7 mouse cellular contexts compared by ENCODE assay signal in genomic region chr19:45048644-45049365, GRCm38 (mm10). TPM values are rescaled to one million over a fixed set of nuclear protein-coding genes. Genes with fewer than 3 reads are reported as not detected.
DNase-seq lines count a peak whose midpoint lies in the region; ATAC-seq and TF ChIP-seq lines count a peak whose summit lies in the region.

No protein-coding gene starts in this region.

- no peak for TF ChIP-seq CTCF in lung, embryonic 14.5 days (IDR thresholded peaks at IDR 0.05; ENCODE audit: low read depth)
- no peak for TF ChIP-seq CTCF in embryonic fibroblast, embryonic 13.5 days (IDR thresholded peaks at IDR 0.05; ENCODE audit: borderline replicate concordance, insufficient read depth, low read length)

- TF ChIP-seq POLR2A in embryonic fibroblast, embryonic 13.5 days (IDR thresholded peaks at IDR 0.05; ENCODE audit: low read depth, low read length), result peak; percentile 23; the same call in 1 of the 2 replicates

- peak overlapping the region; percentile 92 for H3K27ac ChIP-seq in lung, embryonic 14.5 days (ENCODE audit: low read depth)
- H3K27ac ChIP-seq in embryonic fibroblast, embryonic 13.5 days (ENCODE audit: insufficient read depth, low read length), result peak overlapping the region; percentile 98
- H3K27ac ChIP-seq in intestine, embryonic 15.5 days, result peak overlapping the region; percentile 84
- peak overlapping the region; percentile 96 for H3K27ac ChIP-seq in neural tube, embryonic 15.5 days (replicated peaks)

- no peaks in the 10 kb centered on the region for H3K9me3 ChIP-seq in lung, embryonic 14.5 days (ENCODE audit: low read depth, low read length)
- H3K9me3 ChIP-seq in intestine, embryonic 15.5 days, result no peaks in the 10 kb centered on the region
- H3K9me3 ChIP-seq in neural tube, embryonic 15.5 days (replicated peaks), result no peaks in the 10 kb centered on the region

- H3K4me1 ChIP-seq in lung, embryonic 14.5 days (ENCODE audit: insufficient read depth), result 0 out of 2 replicates have a peak, but pooled peaks cover 7% of the 10 kb centered on the region
- H3K4me1 ChIP-seq in embryonic fibroblast, embryonic 13.5 days (ENCODE audit: control insufficient read depth, insufficient read depth, low read length), result peaks cover 9% of the 10 kb centered on the region; the same call in 1 of the 2 replicates
- H3K4me1 ChIP-seq in intestine, embryonic 15.5 days (replicated peaks), result peaks cover 26% of the 10 kb centered on the region
- H3K4me1 ChIP-seq in neural tube, embryonic 15.5 days, result peaks cover 52% of the 10 kb centered on the region

- H3K4me2 ChIP-seq in lung, embryonic 14.5 days, result peak overlapping the region; percentile 91
- H3K4me2 ChIP-seq in intestine, embryonic 15.5 days (replicated peaks), result peak overlapping the region; percentile 77
- peak overlapping the region; percentile 90 for H3K4me2 ChIP-seq in neural tube, embryonic 15.5 days

- WGBS in lung, embryonic 14.5 days, result 77% methylated on average over 12 of the region's 12 CpGs
- 71% methylated on average over 12 of the region's 12 CpGs for WGBS in intestine, embryonic 15.5 days
- 76% methylated on average over 12 of the region's 12 CpGs for whole genome bisulfite sequencing in neural tube, embryonic 15.5 days

- H3K27me3 ChIP-seq in lung, embryonic 14.5 days (ENCODE audit: insufficient read depth, low read length), result peaks cover 24% of the 10 kb centered on the region
- H3K27me3 ChIP-seq in intestine, embryonic 15.5 days (replicated peaks), result peaks cover 7% of the 10 kb centered on the region; the same call in 1 of the 2 replicates
- H3K27me3 ChIP-seq in neural tube, embryonic 15.5 days (replicated peaks), result peaks cover 17% of the 10 kb centered on the region

- peak overlapping the region; percentile 58 for H3K9ac ChIP-seq in lung, embryonic 14.5 days
- no peak overlapping the region; the same call in 1 of the 2 replicates for H3K9ac ChIP-seq in intestine, embryonic 15.5 days
- peak overlapping the region; percentile 80 for H3K9ac ChIP-seq in neural tube, embryonic 15.5 days (replicated peaks)

- ATAC-seq in lung, embryonic 14.5 days (ENCODE audit: insufficient read depth), result no peak
- ATAC-seq in intestine, embryonic 15.5 days, result no peak
- ATAC-seq in neural tube, embryonic 15.5 days (ENCODE audit: low FRiP score), result no peak
- ATAC-seq in monocyte, adult 5-6 weeks (replicated peaks; ENCODE audit: insufficient number of reproducible peaks, low FRiP score, low TSS enrichment, poor library complexity, severe bottlenecking), result no peak
- no peak for ATAC-seq in CD4-positive, CD25-positive, alpha-beta regulatory T cell, adult 4 months

- peak overlapping the region; percentile 41 for H3K4me3 ChIP-seq in lung, embryonic 14.5 days (ENCODE audit: low read depth, low read length)
- peak overlapping the region; percentile 69 for H3K4me3 ChIP-seq in embryonic fibroblast, embryonic 13.5 days (ENCODE audit: insufficient read depth, low read length)
- peak overlapping the region; percentile 46 for H3K4me3 ChIP-seq in intestine, embryonic 15.5 days (replicated peaks)
- H3K4me3 ChIP-seq in neural tube, embryonic 15.5 days (replicated peaks), result peak overlapping the region; percentile 67

- peaks cover 24% of the 10 kb centered on the region; the same call in 1 of the 2 replicates for H3K36me3 ChIP-seq in lung, embryonic 14.5 days (ENCODE audit: insufficient read depth)
- H3K36me3 ChIP-seq in intestine, embryonic 15.5 days, result no peaks in the 10 kb centered on the region
- H3K36me3 ChIP-seq in neural tube, embryonic 15.5 days, result peaks cover 37% of the 10 kb centered on the region

- no peak for DNase-seq in lung, embryonic 14.5 days
- DNase-seq in lung, postnatal 36 days, result no peak

RNA-seq across cellular contexts. Expression of gene Sfxn3, which starts 1.5 kb away (rescaled TPM):
- 18.3 and 19.6 TPM in 2 replicates for polyA plus RNA-seq in lung, embryonic 14.5 days (2014; fragmentation: Nextera tagmentation; extraction: Ambion mirVana)
- 94.9 and 96.8 TPM in 2 replicates for polyA plus RNA-seq in embryonic fibroblast, embryonic 13.5 days (2011; ENCODE audit: insufficient read length, low read depth, missing spikeins)
- 19.0 and 19.4 TPM in 2 replicates for polyA plus RNA-seq in intestine, embryonic 15.5 days (2015; fragmentation: Nextera tagmentation; extraction: Ambion mirVana)
- 68.6 and 75.8 TPM in 2 replicates for polyA plus RNA-seq in neural tube, embryonic 15.5 days (2015; fragmentation: Nextera tagmentation; extraction: Ambion mirVana)
- total RNA-seq in monocyte, adult 5-6 weeks (2017), result 19.7 to 41.4 TPM (median 22.3 TPM) in 3 replicates
- polyA plus RNA-seq in CD4-positive, CD25-positive, alpha-beta regulatory T cell, adult 4 months (2017; shearing (Covaris generic)), result 100 to 1,000 TPM in 1 of 2 experiments, 10 to 100 TPM in 1; 92.5 to 132 TPM

RNA-seq across cellular contexts. Expression of gene Pdzd7, which starts 3.3 kb away (rescaled TPM):
- polyA plus RNA-seq in lung, embryonic 14.5 days (2014; fragmentation: Nextera tagmentation; extraction: Ambion mirVana), result 0.39 TPM in 2 replicates
- polyA plus RNA-seq in embryonic fibroblast, embryonic 13.5 days (2011; ENCODE audit: insufficient read length, low read depth, missing spikeins), result 0.42 and 0.74 TPM in 2 replicates
- polyA plus RNA-seq in intestine, embryonic 15.5 days (2015; fragmentation: Nextera tagmentation; extraction: Ambion mirVana), result 0.40 and 0.43 TPM in 2 replicates
- 1.5 and 2.6 TPM in 2 replicates for polyA plus RNA-seq in neural tube, embryonic 15.5 days (2015; fragmentation: Nextera tagmentation; extraction: Ambion mirVana)
- not detected in 3 replicates for total RNA-seq in monocyte, adult 5-6 weeks (2017)
- polyA plus RNA-seq in CD4-positive, CD25-positive, alpha-beta regulatory T cell, adult 4 months (2017; shearing (Covaris generic)), result not detected

RNA-seq across cellular contexts. Expression of gene Kazald1, which starts 26.2 kb away (rescaled TPM):
- 1.5 and 2.4 TPM in 2 replicates for polyA plus RNA-seq in lung, embryonic 14.5 days (2014; fragmentation: Nextera tagmentation; extraction: Ambion mirVana)
- 7.3 and 7.8 TPM in 2 replicates for polyA plus RNA-seq in embryonic fibroblast, embryonic 13.5 days (2011; ENCODE audit: insufficient read length, low read depth, missing spikeins)
- 1.5 and 1.8 TPM in 2 replicates for polyA plus RNA-seq in intestine, embryonic 15.5 days (2015; fragmentation: Nextera tagmentation; extraction: Ambion mirVana)
- 3.0 and 5.3 TPM in 2 replicates for polyA plus RNA-seq in neural tube, embryonic 15.5 days (2015; fragmentation: Nextera tagmentation; extraction: Ambion mirVana)
- 1.2 TPM in 1 of 3 replicates, not detected in the others for total RNA-seq in monocyte, adult 5-6 weeks (2017)
- 1 to 10 TPM in 1 of 2 experiments, under 1 TPM in 1; 0.76 to 1.2 TPM for polyA plus RNA-seq in CD4-positive, CD25-positive, alpha-beta regulatory T cell, adult 4 months (2017; shearing (Covaris generic))

RNA-seq across cellular contexts. Expression of gene Lzts2, which starts 34.6 kb away (rescaled TPM):
- polyA plus RNA-seq in lung, embryonic 14.5 days (2014; fragmentation: Nextera tagmentation; extraction: Ambion mirVana), result 68.5 and 75.4 TPM in 2 replicates
- 54.1 and 62.0 TPM in 2 replicates for polyA plus RNA-seq in embryonic fibroblast, embryonic 13.5 days (2011; ENCODE audit: insufficient read length, low read depth, missing spikeins)
- polyA plus RNA-seq in intestine, embryonic 15.5 days (2015; fragmentation: Nextera tagmentation; extraction: Ambion mirVana), result 56.9 and 63.2 TPM in 2 replicates
- 23.4 and 28.2 TPM in 2 replicates for polyA plus RNA-seq in neural tube, embryonic 15.5 days (2015; fragmentation: Nextera tagmentation; extraction: Ambion mirVana)
- total RNA-seq in monocyte, adult 5-6 weeks (2017), result 1.5 TPM in 1 of 3 replicates, not detected in the others
- polyA plus RNA-seq in CD4-positive, CD25-positive, alpha-beta regulatory T cell, adult 4 months (2017; shearing (Covaris generic)), result 1 to 10 TPM in 1 of 2 experiments, under 1 TPM in 1; 0.54 to 1.6 TPM

RNA-seq across cellular contexts. Expression of gene Mrpl43, which starts 42.6 kb away (rescaled TPM):
- 61.3 and 63.6 TPM in 2 replicates for polyA plus RNA-seq in lung, embryonic 14.5 days (2014; fragmentation: Nextera tagmentation; extraction: Ambion mirVana)
- polyA plus RNA-seq in embryonic fibroblast, embryonic 13.5 days (2011; ENCODE audit: insufficient read length, low read depth, missing spikeins), result 31.1 and 36.9 TPM in 2 replicates
- 73.8 and 76.7 TPM in 2 replicates for polyA plus RNA-seq in intestine, embryonic 15.5 days (2015; fragmentation: Nextera tagmentation; extraction: Ambion mirVana)
- polyA plus RNA-seq in neural tube, embryonic 15.5 days (2015; fragmentation: Nextera tagmentation; extraction: Ambion mirVana), result 89.1 and 96.2 TPM in 2 replicates
- total RNA-seq in monocyte, adult 5-6 weeks (2017), result 32.9 to 51.9 TPM (median 38.9 TPM) in 3 replicates
- polyA plus RNA-seq in CD4-positive, CD25-positive, alpha-beta regulatory T cell, adult 4 months (2017; shearing (Covaris generic)), result 10 to 100 TPM; 45.8 to 63.1 TPM
